Mouse (Mus musculus) induced T-regulatory cell, adult 2 months (primary cell): ENCODE data around the gene Rcc2.
A peak's percentile ranks its signal among the peaks of the same experiment; 100 is the strongest.

Experiments used
- DNase-seq: peaks from one replicate; pipeline ENCODE4 v3.0.0-alpha.2; 2012; ENCODE audit warnings: low read depth

Rcc2 gene

GRCm38 (mm10) chr4:140709617-140710016, 9.3 kb downstream of the Rcc2 start:
- DNase-seq, result no peak

DNA sequence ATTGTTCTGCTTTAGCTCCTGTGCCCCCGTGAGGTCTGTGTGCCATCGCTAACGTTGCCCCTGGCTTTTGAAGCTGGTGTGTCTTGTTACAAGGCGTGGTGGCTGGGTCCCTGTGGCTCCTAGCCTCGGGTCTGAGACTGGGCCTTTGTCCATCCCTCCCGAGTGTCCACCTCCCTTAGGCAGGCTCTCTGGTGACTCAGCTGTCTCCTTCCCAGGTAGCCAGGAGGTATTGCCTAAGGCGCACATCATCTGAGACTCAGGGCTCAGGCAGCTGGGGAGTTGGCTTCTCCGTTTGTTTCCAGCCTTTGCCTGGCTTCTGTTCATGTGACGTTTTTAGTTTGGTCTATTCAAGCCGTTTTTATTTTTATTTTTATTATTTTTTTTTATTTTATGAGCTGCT, 10.4 kb downstream of the Rcc2 start:
- no peak for DNase-seq

GRCm38 (mm10) chr4:140711360-140711759, 11.0 kb downstream of the Rcc2 start:
- DNase-seq, result no peak

DNA sequence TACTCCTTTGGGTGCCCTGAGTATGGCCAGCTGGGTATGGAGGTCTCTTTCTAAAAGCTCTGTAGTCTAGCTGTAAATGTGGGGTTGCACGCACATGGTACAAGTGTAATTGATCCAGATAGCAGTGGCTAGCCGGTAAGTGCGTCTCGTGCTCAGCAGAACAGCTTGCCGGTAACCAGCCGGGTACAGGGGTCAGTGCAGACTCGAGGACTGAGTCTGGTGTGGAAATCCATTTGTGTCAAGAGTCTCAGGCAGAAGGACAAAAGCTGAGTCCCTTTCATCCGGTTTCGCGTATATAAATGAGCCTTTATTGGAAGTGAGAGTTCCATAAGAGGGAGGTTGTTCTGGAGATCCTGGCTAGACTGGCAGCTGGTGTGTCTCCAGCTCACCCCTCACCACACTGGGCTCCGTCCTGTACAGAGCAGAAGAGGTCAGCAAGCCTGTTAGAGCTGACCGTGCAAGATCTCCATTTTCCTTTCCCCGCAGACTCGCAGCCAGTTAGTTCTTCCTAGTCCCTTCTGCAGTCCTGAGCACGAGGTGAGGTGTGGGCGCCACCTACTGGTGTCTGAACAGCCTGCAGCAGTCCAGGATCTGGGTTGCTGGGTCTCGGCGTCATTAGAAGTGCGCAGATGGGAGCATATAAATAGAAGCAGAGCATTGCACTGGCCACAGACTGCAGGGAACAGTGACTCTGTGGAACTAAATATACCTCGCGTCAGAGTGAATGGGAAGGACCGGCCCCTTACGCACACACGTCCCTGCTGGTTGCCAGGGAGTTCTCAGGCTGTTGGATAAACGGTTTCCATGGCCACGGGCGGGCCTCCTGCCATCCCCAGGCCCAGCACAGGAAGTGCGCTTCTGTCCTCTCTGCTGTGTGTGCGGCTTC, 13.4 kb downstream of the Rcc2 start:
- peak; percentile 86 for DNase-seq

DNA sequence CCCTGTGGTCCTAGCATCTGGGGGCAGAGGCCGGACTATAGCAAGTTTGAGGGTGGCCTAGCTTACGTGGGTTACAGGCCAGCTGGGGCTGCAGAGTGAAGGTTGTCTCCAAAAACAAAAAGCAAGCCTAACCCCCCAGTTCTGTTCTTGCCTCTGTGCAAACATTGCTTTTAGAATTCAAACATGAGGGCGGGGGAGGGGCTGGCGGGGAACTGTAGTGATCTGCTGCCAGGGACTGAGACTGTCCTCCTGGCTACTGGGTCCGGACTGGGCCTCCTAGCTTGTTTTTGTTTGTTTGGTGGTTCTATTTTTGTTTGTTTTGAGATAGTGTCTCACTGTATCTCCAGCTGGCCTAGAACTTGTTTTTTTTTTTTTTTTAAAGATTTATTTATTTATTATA, 14.2 kb downstream of the Rcc2 start:
- DNase-seq, result no peak

DNA sequence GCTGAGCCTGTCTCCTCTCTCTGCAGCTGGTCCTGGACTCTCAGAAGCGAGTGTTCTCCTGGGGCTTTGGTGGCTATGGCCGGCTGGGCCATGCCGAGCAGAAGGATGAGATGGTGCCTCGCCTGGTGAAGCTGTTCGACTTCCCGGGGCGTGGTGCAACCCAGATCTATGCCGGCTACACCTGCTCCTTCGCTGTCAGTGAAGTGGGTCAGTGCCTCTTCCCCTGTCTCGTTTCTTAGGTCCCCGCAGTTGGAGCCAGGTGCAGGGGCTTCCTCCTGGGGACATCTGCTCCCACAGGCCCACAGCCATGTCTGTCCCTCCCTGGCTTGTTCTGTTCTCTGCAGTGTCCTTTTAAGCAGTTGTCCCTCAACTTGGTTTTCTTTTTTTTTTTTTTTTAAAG, 16.7 kb downstream of the Rcc2 start:
- no peak for DNase-seq

DNA sequence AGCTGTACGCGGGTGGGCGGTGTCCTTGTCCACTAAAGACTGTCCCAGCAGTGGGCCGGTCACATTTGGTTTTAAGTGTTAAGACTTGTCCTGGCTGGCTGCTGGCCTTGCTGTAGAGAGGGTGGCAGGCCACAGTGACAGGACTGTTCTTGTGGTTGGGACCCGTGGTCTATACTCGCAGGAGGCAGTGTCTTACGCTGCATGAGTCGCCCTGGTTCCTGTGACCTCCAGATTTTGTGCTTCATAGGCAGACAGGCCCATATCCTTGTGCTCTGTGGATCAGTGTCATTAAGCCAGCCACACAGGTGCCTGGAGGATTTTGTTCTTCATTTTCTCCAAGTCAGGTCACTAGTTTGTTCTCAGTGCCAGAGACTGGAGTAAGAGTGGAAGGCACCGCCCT, 18.1 kb downstream of the Rcc2 start:
- no peak for DNase-seq

- DNase-seq, result no peak
Observed at GRCm38 (mm10) chr4:140720091-140720490, 19.8 kb downstream of the Rcc2 start.

GRCm38 (mm10) chr4:140721968-140722490, 21.7 kb downstream of the Rcc2 start:
- DNase-seq, result no peak

GRCm38 (mm10) chr4:140722710-140723109, 22.4 kb downstream of the Rcc2 start:
- DNase-seq, result no peak

- no peak for DNase-seq
Observed at GRCm38 (mm10) chr4:140723192-140723591, 22.9 kb downstream of the Rcc2 start.

DNA sequence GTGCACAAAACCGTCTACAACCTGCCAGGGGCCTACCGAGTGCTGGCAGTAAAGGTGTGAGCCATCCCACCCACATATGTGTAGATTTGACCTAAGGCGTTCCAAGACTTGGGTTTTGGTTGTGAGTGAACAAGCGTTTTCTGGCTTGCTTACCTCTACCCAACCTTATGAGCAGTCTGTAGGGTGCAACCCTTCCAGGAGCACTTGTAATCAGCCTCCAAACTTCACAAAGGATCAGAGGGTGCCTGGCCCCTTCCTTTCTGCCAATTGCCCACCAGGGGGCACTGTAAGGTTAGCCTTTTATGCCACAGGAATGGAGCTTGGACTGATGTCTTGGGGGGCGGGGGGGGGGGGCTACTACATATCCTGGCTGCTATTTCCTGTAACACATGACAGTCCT, 23.5 kb downstream of the Rcc2 start:
- DNase-seq, result peak; percentile 66

GRCm38 (mm10) chr4:140724739-140725138, 24.4 kb downstream of the Rcc2 start:
- no peak for DNase-seq

GRCm38 (mm10) chr4:140726907-140727306, 26.6 kb downstream of the Rcc2 start:
- DNase-seq, result no peak

- peak; percentile 32 for DNase-seq
Observed at GRCm38 (mm10) chr4:140731654-140732053, 31.3 kb downstream of the Rcc2 start.

DNA sequence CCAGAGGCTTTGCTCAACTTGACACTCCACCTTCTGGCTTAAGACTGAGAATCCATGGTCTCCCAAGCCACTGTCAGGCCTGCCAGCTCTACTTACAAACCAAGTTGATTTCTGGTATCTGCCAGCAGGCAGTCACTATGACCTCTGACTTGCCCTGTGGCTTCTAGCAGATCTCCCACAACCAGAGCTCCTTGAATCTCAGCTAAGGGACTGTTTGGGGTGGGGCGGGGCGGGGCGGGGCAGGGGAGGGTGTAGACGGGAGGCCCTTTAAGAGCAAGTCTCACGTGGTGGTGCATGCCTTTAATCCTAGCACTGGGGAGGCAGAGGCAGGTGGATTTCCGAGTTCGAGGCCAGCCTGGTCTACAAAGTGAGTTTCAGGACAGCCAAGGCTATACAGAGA, 32.5 kb downstream of the Rcc2 start:
- DNase-seq, result no peak

DNA sequence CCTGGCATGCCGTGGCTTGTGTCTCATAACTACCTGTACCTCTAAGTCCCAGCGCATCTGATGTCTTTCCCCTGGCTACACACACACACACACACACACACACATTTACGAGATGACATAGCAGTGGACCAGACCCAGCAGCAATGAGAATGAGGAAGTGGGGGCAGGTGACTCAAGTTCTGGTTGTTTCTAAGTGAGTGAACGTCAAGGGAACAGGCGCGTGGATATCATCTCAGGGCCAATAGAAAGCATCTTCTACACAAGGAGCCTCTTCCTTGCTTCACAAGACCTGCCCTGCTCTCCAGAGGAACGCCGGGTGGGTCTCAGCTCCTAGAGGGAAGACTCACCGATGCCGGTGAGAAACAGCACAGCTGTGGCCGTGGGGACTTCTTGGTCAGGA, 40.3 kb downstream of the Rcc2 start:
- no peak for DNase-seq

DNA sequence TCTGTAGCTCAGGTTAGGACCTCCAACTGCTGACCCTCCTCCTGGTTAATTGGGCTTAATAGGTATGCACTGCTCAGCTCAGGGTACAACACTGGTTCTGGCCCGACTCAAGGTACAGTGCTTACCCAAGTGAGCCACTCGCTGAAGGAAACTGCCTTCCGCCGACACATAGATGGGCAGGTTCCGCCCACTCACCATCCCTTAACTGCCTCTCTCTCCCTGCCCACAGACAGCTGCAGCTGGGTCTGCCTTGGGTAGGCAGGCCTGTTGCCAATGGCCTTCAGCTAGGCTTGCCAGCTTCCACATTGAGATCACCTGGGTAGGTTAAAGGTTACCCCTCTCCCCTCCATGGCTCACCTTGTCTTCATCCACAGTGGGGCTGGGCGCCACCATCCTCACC, 41.1 kb downstream of the Rcc2 start:
- DNase-seq, result no peak

DNA sequence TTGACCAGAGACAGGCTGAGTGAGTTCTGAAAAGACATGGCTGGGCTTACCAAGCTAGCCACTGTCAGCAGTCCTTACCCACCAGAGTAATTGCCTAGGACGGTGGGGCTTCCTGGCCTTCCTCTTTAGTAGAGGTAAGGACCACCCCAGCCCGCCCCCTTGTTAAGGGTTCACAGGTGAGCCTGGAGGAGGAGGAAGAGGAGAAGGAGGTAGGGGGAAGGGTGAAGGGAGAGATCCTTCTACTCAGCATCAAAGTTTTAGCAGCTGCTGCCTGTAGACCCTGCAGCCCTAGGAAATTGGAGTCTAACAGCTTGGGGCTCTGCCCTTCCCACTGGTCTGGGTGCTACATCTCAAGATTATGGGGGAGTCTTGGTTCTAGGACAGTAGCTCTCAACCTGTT, 42.2 kb downstream of the Rcc2 start, which contains the start of gene Padi6:
TSS of gene Padi6 (minus strand) at position 101 of the 400 bp plus-strand sequence.
- no peak for DNase-seq

DNA sequence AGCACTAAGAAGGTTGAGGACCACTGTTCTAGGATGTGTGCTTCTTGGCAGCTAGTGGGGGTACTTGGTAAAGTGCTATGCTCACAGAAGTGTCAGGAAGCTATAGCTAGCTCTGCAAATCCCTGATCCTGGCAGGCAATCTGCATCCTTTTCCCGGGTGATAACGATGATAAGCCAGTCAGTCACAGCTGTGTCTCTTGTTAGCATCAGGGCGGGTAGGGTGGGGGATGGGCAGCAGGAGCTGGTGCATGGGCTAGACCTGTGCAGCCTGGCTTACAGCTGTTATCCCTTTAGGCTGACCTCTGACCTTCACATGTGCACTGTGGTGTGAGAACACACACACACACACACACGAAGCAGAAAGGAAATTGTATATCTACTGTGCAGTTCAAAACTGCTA, 42.7 kb downstream of the Rcc2 start:
- no peak for DNase-seq

DNA sequence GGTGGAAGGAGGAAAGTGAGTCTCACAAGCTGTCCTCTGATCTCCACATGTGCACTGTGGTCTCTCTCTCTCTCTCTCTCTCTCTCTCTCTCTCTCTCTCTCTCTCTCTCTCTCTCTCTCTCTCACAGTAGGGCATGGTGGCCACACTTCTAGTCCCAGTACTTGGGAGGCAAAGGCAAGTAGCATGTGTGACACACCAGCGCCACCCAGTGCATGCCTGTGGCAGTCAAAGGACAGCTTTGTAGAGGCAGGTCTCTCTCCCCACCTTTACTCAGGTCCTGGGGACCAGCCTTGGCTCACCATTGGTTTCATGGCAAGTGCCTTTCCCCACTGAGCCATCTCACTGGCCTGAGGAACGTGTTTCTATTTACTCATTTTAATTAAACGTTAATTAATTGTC, 44.3 kb downstream of the Rcc2 start:
- DNase-seq, result peak; percentile 56

- no peak for DNase-seq
Observed at GRCm38 (mm10) chr4:140747978-140748377, 47.6 kb downstream of the Rcc2 start.

- DNase-seq, result peak; percentile 69
Observed at GRCm38 (mm10) chr4:140750328-140750727, 50.0 kb downstream of the Rcc2 start.

DNA sequence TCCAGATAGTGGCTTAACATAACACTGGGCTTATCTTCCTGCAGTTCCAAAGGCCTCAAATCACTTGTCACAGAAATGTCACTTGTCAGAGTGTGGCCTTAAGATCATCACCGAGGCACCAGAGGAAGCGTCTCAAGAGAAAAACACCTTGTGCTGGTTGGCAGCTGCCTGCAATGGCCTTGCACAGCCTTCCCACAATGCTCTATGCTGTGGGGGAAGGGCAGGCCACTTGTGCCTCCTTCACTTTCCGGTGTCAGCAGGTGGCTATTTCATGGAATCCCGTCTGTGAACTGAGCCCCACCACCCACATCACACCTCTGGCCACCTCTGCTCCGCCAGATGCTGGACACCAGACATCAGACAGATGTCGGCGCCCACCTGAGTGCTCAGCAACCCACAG, 53.0 kb downstream of the Rcc2 start:
- no peak for DNase-seq
